Mouse (Mus musculus): ENCODE data around the gene Cldn13.
A peak's percentile ranks its signal among the peaks of the same experiment; 100 is the strongest.

Gene Cldn13

DNA sequence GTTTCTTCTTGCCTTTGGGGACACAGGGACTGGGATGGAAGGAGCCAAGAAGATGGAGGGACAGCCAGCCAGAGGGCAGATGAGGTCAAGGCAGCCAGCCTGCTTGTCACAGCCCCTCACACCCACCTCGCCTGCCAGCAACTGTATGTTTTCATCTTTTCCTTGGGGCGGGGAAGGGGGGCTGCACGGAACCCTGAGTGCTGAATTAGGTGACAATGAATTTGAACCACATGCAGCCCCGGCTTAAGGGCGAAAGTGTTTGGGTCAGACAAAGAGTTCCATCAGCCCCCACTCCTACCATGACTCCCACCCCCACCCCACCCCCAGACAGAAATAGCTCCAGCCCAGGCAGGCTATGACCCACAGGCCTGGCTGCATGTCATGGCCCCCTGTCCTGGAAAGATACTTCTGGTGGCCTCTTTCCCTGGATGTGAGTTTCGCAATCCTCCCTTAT, 24.7 kb downstream of the Cldn13 start:
- DNase-seq, result peak in 1 of 2 experiments; percentile 27

DNA sequence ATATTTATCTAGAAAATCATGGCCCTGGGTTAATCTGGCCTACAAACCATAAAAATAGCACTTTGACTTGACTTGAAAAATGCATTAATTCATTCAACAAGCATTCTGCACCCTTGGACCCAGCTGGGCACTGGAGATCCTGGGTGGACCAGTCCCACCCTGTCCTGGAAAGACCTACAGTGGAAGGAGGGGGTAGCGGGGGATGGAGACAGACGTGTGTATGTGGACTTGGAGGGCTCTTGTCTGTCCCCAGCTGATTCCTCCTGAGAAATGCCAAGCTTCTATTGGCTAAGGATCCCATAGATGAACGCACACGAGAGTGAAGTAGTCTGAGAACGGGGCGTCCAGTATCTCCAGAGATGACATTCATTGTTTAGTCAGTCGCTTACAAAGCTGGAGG, 26.8 kb downstream of the Cldn13 start:
- no peak for DNase-seq

DNA sequence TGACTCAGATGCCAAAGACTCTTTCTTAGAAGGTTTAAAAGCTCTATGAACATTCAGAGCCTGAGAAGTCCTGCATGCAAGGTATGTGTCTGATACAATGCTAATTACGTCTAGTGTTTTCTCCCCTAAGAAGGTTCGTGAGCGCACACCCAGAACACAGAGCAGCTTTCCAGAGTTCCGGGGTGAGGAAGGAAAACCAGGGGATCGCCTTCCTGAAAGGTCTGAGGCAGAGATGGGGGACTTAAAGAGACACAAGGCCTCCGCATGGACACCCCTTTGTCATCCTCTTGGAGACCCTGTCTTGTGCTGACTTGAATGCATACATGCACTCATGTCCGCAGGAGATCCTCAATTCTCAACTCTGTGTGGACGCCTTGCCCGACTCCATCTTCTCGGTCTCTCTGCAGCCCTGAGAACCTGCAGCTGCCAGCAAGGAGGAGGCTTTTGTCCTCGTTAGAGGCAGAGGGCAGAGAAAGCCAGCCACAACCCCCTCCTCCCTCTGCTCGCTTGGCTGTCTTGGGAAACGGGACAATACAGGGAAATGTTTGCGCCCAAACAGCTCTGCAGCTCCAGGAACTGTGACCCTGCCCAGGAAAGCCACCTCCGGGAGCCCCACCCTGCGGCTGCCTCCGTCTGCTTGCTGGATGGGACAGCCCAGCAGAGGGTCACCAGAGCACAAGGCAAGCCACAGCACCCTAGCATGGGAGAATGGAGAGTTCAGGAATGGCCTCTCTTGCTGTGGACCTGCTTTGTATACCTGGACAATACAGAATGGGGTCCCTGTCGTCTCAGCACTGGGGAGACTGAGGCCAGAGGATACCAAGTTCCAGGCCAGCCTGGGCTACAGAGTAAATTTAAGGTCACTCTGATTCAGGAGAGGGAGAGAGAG, 27.6 kb downstream of the Cldn13 start:
- DNase-seq, result peak; percentile 72 to 91

DNA sequence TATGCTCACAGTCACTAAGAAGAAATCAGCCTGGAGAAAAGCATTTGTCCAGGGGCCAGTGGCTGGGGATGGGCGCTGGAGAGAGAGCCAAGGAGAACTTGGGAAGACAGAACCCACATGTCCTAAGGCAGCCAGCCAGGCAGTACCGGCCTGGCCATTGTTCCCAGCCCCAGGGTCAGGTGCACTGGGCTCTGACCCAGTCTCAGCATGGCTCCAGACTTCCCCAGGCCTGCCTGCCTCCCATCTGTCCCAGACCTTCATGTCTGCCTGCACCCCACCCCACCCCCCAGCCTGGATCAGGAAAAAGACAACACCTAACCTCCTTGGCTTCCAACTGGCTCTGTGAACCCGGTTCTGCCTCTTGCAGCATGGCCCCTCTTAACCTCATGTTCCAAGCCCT, 32.2 kb downstream of the Cldn13 start:
- peak in 1 of 2 experiments; percentile 56 for DNase-seq

DNA sequence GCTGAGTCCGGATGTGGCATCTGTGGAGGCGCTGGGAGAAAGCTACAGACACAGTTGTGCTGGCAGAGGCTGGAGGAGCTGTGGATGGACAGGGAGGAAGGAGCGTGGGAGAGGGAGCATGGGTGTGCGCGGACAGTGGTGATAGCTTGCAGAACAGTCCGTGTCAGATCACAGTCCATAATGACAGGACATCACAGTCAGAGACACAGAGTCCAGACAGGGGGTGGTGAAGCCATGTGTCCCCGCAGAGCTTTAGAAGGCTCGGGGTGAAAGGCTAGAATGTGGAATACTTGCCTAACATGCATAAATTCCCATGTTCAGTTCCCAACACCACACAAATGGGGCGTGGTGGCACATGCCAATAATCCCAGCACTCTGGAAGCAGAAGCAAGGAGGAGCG, 38.5 kb downstream of the Cldn13 start:
- DNase-seq, result no peak

DNA sequence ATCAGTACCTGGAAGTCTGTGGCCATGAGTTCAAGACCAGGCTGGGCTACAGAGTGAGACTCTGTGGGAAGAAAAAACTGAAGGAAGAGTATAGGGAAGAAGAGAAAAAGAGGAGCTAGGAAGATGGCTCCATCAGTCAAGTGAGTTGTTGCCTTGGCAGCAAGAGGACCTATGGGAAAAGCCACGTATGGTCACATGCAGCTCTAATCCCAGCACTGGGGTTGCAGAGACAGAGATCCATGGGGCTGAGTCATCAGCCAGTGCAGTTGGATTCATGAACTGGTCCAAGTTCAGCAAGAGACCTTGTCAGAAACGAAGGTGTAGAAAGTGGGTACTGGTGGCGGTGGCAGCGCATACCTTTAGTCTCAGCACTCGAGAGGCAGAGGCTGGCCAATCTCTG, 40.1 kb downstream of the Cldn13 start:
- no peak for DNase-seq

DNA sequence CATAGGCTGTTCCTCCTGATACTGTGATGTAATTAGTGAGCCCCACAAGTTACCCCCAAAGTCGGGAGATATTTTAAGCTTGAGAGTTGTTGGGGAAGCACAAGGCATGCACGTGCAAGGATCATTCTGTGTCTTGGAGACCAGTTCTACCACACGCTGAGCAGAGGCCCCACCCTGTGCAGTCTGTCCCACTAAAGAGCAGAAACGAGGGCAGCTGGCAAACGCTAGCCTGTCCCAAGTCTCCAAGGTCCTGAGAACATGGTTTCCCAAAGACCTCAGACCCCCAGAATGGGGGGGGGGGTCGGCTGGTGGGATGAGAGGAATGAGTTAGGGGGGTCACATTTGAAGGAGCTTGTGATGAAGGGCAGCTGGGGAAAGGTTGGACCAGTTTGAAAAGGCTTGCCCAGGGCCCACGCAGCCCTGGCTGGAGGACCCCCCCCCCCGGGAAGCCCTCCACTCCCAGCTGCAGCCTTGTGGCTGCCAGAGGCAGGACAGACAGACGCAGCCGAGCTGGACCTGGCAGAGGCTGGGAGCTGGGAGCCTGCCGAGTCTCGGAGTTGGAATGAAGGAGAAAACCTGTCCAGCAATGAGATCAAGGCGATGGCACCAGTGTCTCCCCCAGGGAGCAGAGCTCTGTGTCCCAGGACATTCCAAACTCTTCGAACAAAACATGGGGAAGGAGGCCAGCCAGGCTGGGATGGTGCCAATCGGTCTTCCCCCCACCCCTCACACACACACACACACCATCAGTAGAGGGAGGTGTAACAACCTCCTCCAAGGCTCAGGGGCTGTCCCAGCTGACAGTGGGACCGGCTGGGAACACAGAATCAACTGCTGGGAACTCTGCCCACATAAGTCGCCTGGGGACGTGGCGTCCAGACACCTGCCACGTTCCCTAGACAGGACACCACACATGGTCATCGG, 41.1 kb downstream of the Cldn13 start:
- DNase-seq, result no peak

DNA sequence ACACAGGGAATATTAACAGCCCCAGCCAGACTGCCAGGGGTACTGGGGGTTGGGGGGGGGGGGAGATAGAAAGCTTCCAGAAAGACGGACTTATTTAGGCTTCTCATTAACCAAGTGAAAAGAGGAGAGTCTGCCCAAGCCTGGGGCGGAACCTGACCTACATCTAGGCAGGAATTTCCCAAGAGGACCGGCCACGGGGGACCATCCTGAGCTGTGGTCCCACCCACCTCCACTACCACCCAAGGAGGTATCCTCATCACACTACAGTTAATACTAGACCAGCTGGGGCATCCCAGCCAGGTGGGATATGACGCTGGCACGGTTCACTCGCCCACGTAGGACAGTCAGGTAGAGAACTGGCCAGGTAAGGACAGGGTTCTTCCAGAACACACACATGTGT, 42.3 kb downstream of the Cldn13 start:
- DNase-seq, result no peak

DNA sequence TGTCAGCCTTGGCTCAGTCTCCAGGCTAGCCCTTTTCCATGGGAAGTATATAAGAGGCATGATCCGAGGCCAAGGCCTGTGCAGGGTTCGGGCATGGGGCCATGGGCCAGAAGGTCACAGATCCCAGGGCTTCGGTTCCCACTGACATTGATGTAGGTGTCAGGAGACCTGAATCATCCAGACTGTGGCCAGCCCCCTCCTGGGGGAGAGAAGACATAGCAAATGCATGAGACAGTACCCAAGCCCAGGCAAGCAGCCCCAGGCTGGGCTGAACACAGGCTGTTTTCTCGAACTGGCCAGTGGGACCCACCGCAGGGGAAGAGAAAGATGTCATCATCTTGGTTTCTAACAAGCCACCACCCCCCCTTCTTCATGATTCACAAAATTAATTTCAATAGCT, 42.7 kb downstream of the Cldn13 start:
- no peak for DNase-seq

DNA sequence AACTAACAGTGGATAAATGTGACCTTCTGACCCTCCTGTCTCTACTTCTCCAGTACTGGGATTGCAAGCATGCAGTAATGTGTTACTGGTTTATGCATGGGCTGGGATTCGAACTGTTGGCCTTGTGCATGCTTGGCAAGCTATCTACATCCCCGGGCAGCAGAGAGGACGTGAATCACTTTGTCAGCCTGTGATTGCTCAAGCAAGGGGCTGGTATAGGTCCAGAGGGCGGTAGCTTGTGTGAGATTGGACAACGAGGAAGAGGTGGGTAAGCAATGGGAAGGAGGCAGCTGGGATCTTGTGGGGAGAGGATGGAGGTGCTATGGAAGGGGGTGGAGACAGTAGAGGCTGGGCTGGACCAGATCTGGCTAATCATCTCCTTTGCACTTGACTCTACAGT, 46.8 kb downstream of the Cldn13 start:
- no peak for DNase-seq

DNA sequence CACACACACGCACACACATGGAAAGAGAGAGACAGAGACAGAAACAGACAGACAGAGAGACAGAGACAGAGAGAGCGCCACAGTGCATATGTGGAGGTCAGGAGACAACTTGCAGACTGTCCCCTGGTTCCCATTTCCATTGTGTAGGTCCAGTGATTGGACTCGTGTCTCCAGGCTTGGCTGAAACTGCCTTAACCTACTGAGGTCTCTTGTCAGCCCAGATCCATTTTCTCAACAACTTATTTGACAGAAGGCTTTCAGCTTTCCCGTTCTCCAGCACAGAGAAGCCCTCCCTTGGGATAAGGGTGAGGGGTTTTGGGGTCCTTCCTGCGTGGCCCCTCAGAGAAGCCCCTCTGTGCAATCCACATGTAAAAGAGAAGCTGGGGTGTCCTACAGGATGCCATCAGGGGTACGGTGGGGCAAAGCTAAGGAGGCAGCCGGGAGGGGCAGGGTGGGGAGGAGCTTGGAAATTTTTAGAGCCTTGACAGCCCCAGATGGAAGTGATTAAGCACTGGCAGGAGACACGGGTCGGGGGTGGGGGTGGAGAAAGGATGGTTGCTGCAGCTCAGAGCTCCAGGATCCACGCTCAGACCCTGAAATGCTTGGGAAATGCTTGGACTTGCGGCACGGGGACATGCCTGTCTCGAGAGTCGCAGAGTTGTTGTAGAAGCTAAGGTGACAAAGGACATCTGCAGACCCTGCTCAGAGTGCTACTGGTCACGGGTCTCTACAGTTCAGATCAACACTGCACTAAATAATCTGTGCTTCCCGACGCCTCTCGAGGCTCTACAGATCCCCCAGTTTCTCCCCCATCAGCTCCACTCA, 47.8 kb downstream of the Cldn13 start:
- peak in 1 of 2 experiments; percentile 24 for DNase-seq

DNA sequence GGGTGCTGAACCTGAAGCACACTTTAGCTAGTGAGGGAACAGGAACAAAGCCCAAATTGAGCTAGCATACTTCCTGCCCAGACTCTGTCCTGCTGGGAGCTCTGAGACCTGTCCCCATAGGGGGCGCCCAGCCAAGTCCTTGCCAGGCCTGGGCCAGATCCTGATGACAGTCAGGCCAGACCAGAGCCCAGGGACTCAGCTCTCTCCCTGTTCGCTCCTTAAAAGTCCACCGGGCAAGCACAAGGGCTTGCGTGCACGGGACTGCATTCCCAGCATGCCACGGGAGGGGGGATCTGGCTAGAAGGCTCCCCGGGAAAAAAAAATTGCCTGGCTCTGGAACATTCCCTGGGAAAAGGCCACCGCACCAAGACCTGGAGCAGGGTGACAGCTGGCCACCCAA, 50.2 kb downstream of the Cldn13 start:
- peak; percentile 60 to 71 for DNase-seq
